Mouse (Mus musculus) cerebellum, adult 8-10 months (tissue): ENCODE measurements at regions not wholly inside any gene's neighbourhood (a gene's known extent, or its start where the extent isn't known, plus 50 kb on each side); places are given as distances from the start of the nearest gene placed in this dataset.

Experiments
- DNase-seq: peaks from one replicate; pipeline ENCODE4 v3.0.0; 2022

- DNase-seq, result no peak
Observed at GRCm38 (mm10) chr8:78877423-78877822, 56.5 kb upstream of the Lsm6 start.

- DNase-seq, result no peak
Observed at GRCm38 (mm10) chr8:78889708-78890107, 68.8 kb upstream of the Lsm6 start.

- DNase-seq, result no peak
Observed at GRCm38 (mm10) chr8:78890571-78890970, 69.6 kb upstream of the Lsm6 start.

- DNase-seq, result peak; percentile 62
Observed at GRCm38 (mm10) chr8:78899887-78900286, 78.9 kb upstream of the Lsm6 start.

- no peak for DNase-seq
Observed at GRCm38 (mm10) chr8:78903034-78903433, 82.1 kb upstream of the Lsm6 start.

- DNase-seq, result no peak
Observed at GRCm38 (mm10) chr8:78907918-78908317, 87.0 kb upstream of the Lsm6 start.

- DNase-seq, result no peak
Observed at GRCm38 (mm10) chr8:78911288-78911873, 90.4 kb upstream of the Lsm6 start.

GRCm38 (mm10) chr8:78912470-78912869 is 91.5 kb upstream of the Lsm6 start:
- no peak for DNase-seq

- DNase-seq, result no peak
Observed at GRCm38 (mm10) chr8:78913823-78914222, 92.9 kb upstream of the Lsm6 start.

- DNase-seq, result no peak
Observed at GRCm38 (mm10) chr8:78930610-78931397, 97.4 kb upstream of the Zfp827 start.

GRCm38 (mm10) chr8:78932069-78932468 is 96.2 kb upstream of the Zfp827 start:
- DNase-seq, result no peak

GRCm38 (mm10) chr8:78940049-78940448 is 88.2 kb upstream of the Zfp827 start:
- no peak for DNase-seq

GRCm38 (mm10) chr8:78941558-78941957 is 86.7 kb upstream of the Zfp827 start:
- DNase-seq, result no peak

- no peak for DNase-seq
Observed at GRCm38 (mm10) chr8:78944367-78944766, 83.9 kb upstream of the Zfp827 start.

GRCm38 (mm10) chr8:78945607-78946006 is 82.6 kb upstream of the Zfp827 start:
- DNase-seq, result no peak

GRCm38 (mm10) chr8:78946085-78946484 is 82.2 kb upstream of the Zfp827 start:
- DNase-seq, result no peak

- no peak for DNase-seq
Observed at GRCm38 (mm10) chr8:78975034-78975433, 53.2 kb upstream of the Zfp827 start.
